Mouse (Mus musculus) midbrain, embryonic 14.5 days (tissue): Measurements from ENCODE around the gene Tlk1. TPM values are rescaled to one million over a fixed set of nuclear protein-coding genes. Genes with fewer than 3 reads are reported as not detected.

ENCODE experiments used
- ATAC-seq: fragments of 200-750 bp; cut with Nextera tagmentation; 2 replicates; pipeline ENCODE4 v1.8.0; 2017; ENCODE audit warnings: moderate number of reproducible peaks, moderate library complexity; ENCODE audit not compliant: low FRiP score, low TSS enrichment
- DNase-seq: peaks from one replicate; pipeline ENCODE4 v3.0.0-alpha.2; 2015
- H3K27ac ChIP-seq: fragments of 300-500 bp; sonication (generic); replicated peaks from 2 replicates; pipeline ENCODE4 v1.5.1; 2014; ENCODE audit warnings: mild to moderate bottlenecking, low read depth, low read length, moderate library complexity
- H3K27me3 ChIP-seq: fragments of 300-500 bp; sonication (generic); 2 replicates; pipeline ENCODE4 v1.6.1; 2014; ENCODE audit warnings: low read length, control low read depth, mixed read lengths; ENCODE audit not compliant: control insufficient read depth, insufficient read depth
- H3K36me3 ChIP-seq: fragments of 300-500 bp; sonication (generic); 2 replicates; pipeline ENCODE4 v1.6.1; 2014; ENCODE audit warnings: low read length, control low read depth; ENCODE audit not compliant: control insufficient read depth, insufficient read depth
- H3K4me1 ChIP-seq: fragments of 300-500 bp; sonication (generic); 2 replicates; pipeline ENCODE4 v1.6.1; 2014; ENCODE audit warnings: mild to moderate bottlenecking, antibody characterized with exemption, low read length, control low read depth; ENCODE audit not compliant: control insufficient read depth, insufficient read depth
- H3K4me2 ChIP-seq: fragments of 300-500 bp; sonication (generic); 2 replicates; pipeline ENCODE4 v1.6.1; 2014; ENCODE audit warnings: mild to moderate bottlenecking, low read length, moderate library complexity
- H3K4me3 ChIP-seq: fragments of 300-500 bp; sonication (generic); replicated peaks from 2 replicates; pipeline ENCODE4 v1.5.1; 2014; ENCODE audit warnings: low read depth, low read length
- H3K9ac ChIP-seq: fragments of 300-500 bp; sonication (generic); replicated peaks from 2 replicates; pipeline ENCODE4 v1.6.1; 2014; ENCODE audit warnings: mild to moderate bottlenecking, low read length, moderate library complexity
- H3K9me3 ChIP-seq: fragments of 300-500 bp; sonication (generic); 2 replicates; pipeline ENCODE4 v1.6.1; 2016; ENCODE audit warnings: low read length, control low read depth, mixed read lengths; ENCODE audit not compliant: control insufficient read depth
- WGBS: fragments of 180-500 bp; shearing (Covaris S2); extraction: QIAGEN DNeasy Blood & Tissue Kit; methylation state at CpG from one replicate; pipeline ENCODE4 v1.1.7; 2014; 5-methylcytosine and 5-hydroxymethylcytosine counted together
- polyA plus RNA-seq: library from polyadenylated mRNA; unstranded; fragments of >200 nt; fragmentation: Nextera tagmentation; extraction: Ambion mirVana; gene quantifications from 2 replicates; pipeline ENCODE4 v1.2.1, GENCODE M21; 2014

The Tlk1 gene
- polyA plus RNA-seq, 1 experiment from 2014 or later: 27.5 TPM

GRCm38 (mm10) chr2:70793276-70793675, 32.3 kb downstream of the Tlk1 start:
- H3K9me3 ChIP-seq: no peaks in the 10 kb centered on the region

GRCm38 (mm10) chr2:70790246-70790645, 35.3 kb downstream of the Tlk1 start:
- no peak for DNase-seq
- ATAC-seq: no peak
- no peak overlapping the region for H3K4me2 ChIP-seq

More at GRCm38 (mm10) chr2:70793276-70793675, 32.3 kb downstream of the Tlk1 start:
- Histone ChIP-seq H3K4me1 (no peaks in the 10 kb centered on the region), H3K9ac (no peak overlapping the region), H3K4me3 (no peak overlapping the region), H3K27ac (no peak overlapping the region), H3K4me2 (no peak overlapping the region), H3K36me3 (0 out of 2 replicates have a peak, but pooled peaks cover 3% of the 10 kb centered on the region), H3K27me3 (no peaks in the 10 kb centered on the region)
- DNase-seq: no peak
- WGBS: 94% methylated on average over 4 of the region's 4 CpGs
- ATAC-seq: no peak

GRCm38 (mm10) chr2:70789331-70789730, 36.2 kb downstream of the Tlk1 start:
- Histone ChIP-seq H3K36me3 (no peaks in the 10 kb centered on the region), H3K4me1 (no peaks in the 10 kb centered on the region), H3K27me3 (no peaks in the 10 kb centered on the region), H3K4me3 (no peak overlapping the region), H3K9ac (no peak overlapping the region), H3K27ac (no peak overlapping the region), H3K4me2 (no peak overlapping the region), H3K9me3 (no peaks in the 10 kb centered on the region)
- ATAC-seq: no peak
- DNase-seq: no peak
- 97% methylated on average over 3 of the region's 3 CpGs for WGBS

More at GRCm38 (mm10) chr2:70790246-70790645, 35.3 kb downstream of the Tlk1 start:
- Histone ChIP-seq H3K4me3 (no peak overlapping the region), H3K9ac (no peak overlapping the region), H3K36me3 (0 out of 2 replicates have a peak, but pooled peaks cover 3% of the 10 kb centered on the region), H3K27me3 (no peaks in the 10 kb centered on the region), H3K27ac (no peak overlapping the region), H3K9me3 (no peaks in the 10 kb centered on the region), H3K4me1 (no peaks in the 10 kb centered on the region)
- 84% methylated on average over 2 of the region's 2 CpGs for WGBS

- no peak overlapping the region for H3K4me2 ChIP-seq
- no peak overlapping the region for H3K27ac ChIP-seq
- no peaks in the 10 kb centered on the region for H3K36me3 ChIP-seq
- no peaks in the 10 kb centered on the region for H3K9me3 ChIP-seq
- H3K4me3 ChIP-seq: no peak overlapping the region
- H3K27me3 ChIP-seq: no peaks in the 10 kb centered on the region
- H3K4me1 ChIP-seq: no peaks in the 10 kb centered on the region
- H3K9ac ChIP-seq: no peak overlapping the region
- DNase-seq (no peak), ATAC-seq (no peak)
- WGBS: 80% methylated on average over 4 of the region's 4 CpGs
These were observed 41.1 kb downstream of the Tlk1 start for GRCm38 (mm10) chr2:70784447-70784846.

GRCm38 (mm10) chr2:70783504-70783903, 42.0 kb downstream of the Tlk1 start:
- no peaks in the 10 kb centered on the region for H3K27me3 ChIP-seq
- no peak overlapping the region for H3K9ac ChIP-seq
- no peaks in the 10 kb centered on the region for H3K4me1 ChIP-seq
- DNase-seq (no peak), ATAC-seq (no peak)
- no peak overlapping the region for H3K4me3 ChIP-seq
- no peaks in the 10 kb centered on the region for H3K9me3 ChIP-seq
- 90% methylated on average over 8 of the region's 8 CpGs for WGBS
- H3K27ac ChIP-seq: no peak overlapping the region
- no peak overlapping the region for H3K4me2 ChIP-seq
- H3K36me3 ChIP-seq: no peaks in the 10 kb centered on the region

- ATAC-seq (no peak), DNase-seq (peak; percentile 72)
- no peak overlapping the region for H3K9ac ChIP-seq
- H3K4me3 ChIP-seq: no peak overlapping the region
- H3K36me3 ChIP-seq: no peaks in the 10 kb centered on the region
- no peak overlapping the region for H3K27ac ChIP-seq
- H3K9me3 ChIP-seq: no peaks in the 10 kb centered on the region
- H3K4me1 ChIP-seq: no peaks in the 10 kb centered on the region
- 95% methylated on average over 1 of the region's 1 CpGs for WGBS
- H3K27me3 ChIP-seq: no peaks in the 10 kb centered on the region
- H3K4me2 ChIP-seq: no peak overlapping the region
These were observed 45.9 kb downstream of the Tlk1 start for GRCm38 (mm10) chr2:70779634-70780033.

- Histone ChIP-seq H3K27me3 (no peaks in the 10 kb centered on the region), H3K4me1 (no peaks in the 10 kb centered on the region), H3K4me2 (no peak overlapping the region), H3K4me3 (no peak overlapping the region), H3K36me3 (no peaks in the 10 kb centered on the region), H3K9ac (no peak overlapping the region), H3K9me3 (no peaks in the 10 kb centered on the region), H3K27ac (no peak overlapping the region)
- 77% methylated on average over 2 of the region's 2 CpGs for WGBS
- ATAC-seq (no peak), DNase-seq (no peak)
These were observed 48.8 kb downstream of the Tlk1 start for GRCm38 (mm10) chr2:70776744-70777143.

GRCm38 (mm10) chr2:70764734-70765133, 60.8 kb downstream of the Tlk1 start:
- H3K4me1 ChIP-seq: no peaks in the 10 kb centered on the region
- H3K4me2 ChIP-seq: no peak overlapping the region
- no peak overlapping the region for H3K9ac ChIP-seq
- 88% methylated on average over 7 of the region's 7 CpGs for WGBS
- ATAC-seq (no peak), DNase-seq (no peak)
- no peaks in the 10 kb centered on the region for H3K27me3 ChIP-seq
- H3K27ac ChIP-seq: no peak overlapping the region
- H3K36me3 ChIP-seq: 0 out of 2 replicates have a peak, but pooled peaks cover 3% of the 10 kb centered on the region
- no peak overlapping the region for H3K4me3 ChIP-seq
- no peaks in the 10 kb centered on the region for H3K9me3 ChIP-seq

- ATAC-seq: no peak
- Histone ChIP-seq H3K4me3 (no peak overlapping the region), H3K9ac (no peak overlapping the region), H3K4me1 (no peaks in the 10 kb centered on the region), H3K36me3 (no peaks in the 10 kb centered on the region), H3K27ac (no peak overlapping the region), H3K9me3 (no peaks in the 10 kb centered on the region), H3K4me2 (no peak overlapping the region), H3K27me3 (no peaks in the 10 kb centered on the region)
- 91% methylated on average over 1 of the region's 1 CpGs for WGBS
- DNase-seq: no peak
These were observed 62.8 kb downstream of the Tlk1 start for GRCm38 (mm10) chr2:70762741-70763140.
